Mouse (Mus musculus): ENCODE data around the gene Nup50. TPM values are rescaled to one million over a fixed set of nuclear protein-coding genes. Genes with fewer than 3 reads are reported as not detected.

Gene Nup50
- polyA plus RNA-seq, 1 experiment: 24.2 TPM

DNA sequence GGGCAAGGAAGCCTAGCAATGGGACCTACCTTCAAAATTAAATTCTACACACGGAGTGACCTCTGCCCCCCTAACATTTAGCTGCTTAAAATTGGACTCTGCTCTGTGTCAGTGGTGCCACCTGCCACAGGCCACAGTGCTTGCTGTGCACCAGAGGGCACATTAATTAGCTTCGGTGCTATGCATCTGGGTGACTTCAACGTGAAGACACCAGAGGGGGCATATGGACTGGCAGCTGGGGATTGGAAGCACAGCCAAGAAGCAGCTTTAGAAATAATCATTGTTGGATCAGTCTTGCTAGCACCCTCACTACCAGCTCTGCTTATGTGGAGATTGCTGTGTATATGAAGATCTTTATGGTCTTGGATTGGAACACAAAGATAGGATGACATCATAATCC, 10.0 kb upstream of the Nup50 start:
- Histone ChIP-seq H3K4me1 (ENCODE audit: control insufficient read depth, insufficient read depth, low read length) (peaks cover 11% of the 10 kb centered on the region), H3K4me3 (ENCODE audit: insufficient read depth, low read length) (no peak overlapping the region), H3K27ac (ENCODE audit: insufficient read depth, low read depth, low read length) (no peak overlapping the region)
- no peak for TF ChIP-seq POLR2A (IDR thresholded peaks at IDR 0.05; ENCODE audit: borderline replicate concordance, low read depth, low read length)
- no peak for TF ChIP-seq CTCF (IDR thresholded peaks at IDR 0.05; ENCODE audit: low read depth, low read length)

DNA sequence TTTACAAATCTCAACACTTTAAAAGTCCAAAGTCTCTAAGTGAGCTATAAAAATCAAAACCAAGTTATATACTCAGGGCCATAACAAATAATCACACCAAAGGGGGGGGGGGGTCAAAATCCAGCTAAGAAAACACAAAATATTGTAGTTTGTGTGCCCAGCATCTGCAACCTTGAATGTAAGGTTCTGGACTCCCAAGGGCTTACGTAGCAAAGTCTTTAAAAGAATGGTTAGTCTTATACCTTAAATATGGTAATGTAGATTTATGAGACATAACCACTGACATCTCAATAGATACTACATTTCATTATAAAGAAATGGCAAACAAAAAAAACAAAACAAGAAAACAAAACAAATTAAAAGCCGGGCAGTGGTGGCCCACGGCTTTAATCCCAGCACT, 3.3 kb upstream of the Nup50 start, which contains the start of gene Gm29666:
Gm29666 (minus strand) TSS at position 101 of the 400 bp plus-strand sequence.
- TF ChIP-seq CTCF (IDR thresholded peaks at IDR 0.05; ENCODE audit: low read depth, low read length): no peak
- TF ChIP-seq POLR2A (IDR thresholded peaks at IDR 0.05; ENCODE audit: borderline replicate concordance, low read depth, low read length): no peak
- H3K4me3 ChIP-seq (ENCODE audit: insufficient read depth, low read length): no peak within 1 kb of the TSS
- no peak within 1 kb of the TSS for H3K27ac ChIP-seq (ENCODE audit: insufficient read depth, low read depth, low read length)
- H3K4me1 ChIP-seq (ENCODE audit: control insufficient read depth, insufficient read depth, low read length): peaks cover 22% of the 10 kb centered on the region

DNA sequence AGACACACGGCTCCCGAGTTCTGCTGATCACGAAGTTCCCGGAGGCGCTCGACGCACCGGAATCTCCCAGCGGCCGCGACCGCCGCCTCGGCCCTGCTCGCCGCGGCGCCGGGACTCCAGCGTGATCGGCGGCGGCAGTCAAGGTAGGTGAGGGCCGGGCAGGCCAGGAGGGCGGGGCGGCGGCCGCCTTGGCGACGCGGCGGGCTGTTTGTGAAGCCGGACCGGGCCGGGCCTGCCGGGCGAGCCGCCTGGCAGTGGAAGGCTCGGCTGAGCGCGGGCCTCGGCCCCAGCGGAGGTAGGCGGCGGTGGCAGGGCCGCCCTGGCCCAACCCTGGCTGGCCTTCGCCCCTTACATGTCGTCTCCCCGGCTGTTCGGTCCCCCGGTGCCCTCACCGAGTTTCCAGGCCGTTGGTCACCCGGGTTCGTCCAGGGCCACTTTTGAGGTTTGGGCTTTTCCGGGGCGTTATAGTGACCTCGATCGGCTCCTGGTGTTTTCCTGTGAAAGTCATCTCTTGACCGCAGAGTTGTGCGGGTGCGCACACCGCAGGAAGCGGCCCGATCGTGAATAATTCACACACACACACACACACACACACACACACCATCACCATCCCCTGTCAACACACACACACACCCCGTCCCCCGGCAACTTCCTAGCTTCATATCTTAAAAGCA, 434 bp downstream of the Nup50 start:
- peak overlapping the region; percentile 90 for H3K27ac ChIP-seq (ENCODE audit: insufficient read depth, low read depth, low read length)
- H3K4me3 ChIP-seq (ENCODE audit: insufficient read depth, low read length): peak overlapping the region; percentile 78
- H3K4me1 ChIP-seq (ENCODE audit: control insufficient read depth, insufficient read depth, low read length): peaks cover 17% of the 10 kb centered on the region
- no peak for TF ChIP-seq CTCF (IDR thresholded peaks at IDR 0.05; ENCODE audit: low read depth, low read length)
- TF ChIP-seq POLR2A (IDR thresholded peaks at IDR 0.05; ENCODE audit: borderline replicate concordance, low read depth, low read length): no peak

DNA sequence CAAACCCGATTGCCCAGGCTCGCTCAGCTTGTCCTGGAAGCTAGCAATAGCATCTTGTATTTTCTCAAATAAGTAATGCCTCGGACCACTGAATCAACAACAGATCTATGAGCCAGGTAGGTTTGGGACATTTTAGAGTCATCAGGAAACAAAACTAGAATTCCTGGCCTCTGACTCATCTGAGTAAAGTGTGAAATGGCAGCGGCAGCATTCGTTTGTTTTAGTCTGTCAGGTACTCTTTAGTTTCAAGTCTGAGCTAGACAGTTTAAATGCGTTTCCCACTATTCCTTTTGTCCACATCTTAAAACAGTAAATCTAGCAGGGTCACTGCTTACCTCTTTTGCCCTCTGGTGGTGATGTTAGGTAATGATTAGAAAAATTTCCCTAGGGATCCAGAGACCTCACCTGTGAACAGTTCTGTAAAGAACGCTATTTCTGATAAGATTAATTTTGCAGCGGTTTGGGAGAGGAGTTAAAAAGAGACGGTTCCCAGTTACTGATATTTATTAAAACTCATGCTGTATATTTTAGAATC, 1.6 kb downstream of the Nup50 start:
- peaks cover 17% of the 10 kb centered on the region for H3K4me1 ChIP-seq (ENCODE audit: control insufficient read depth, insufficient read depth, low read length)
- no peak for TF ChIP-seq CTCF (IDR thresholded peaks at IDR 0.05; ENCODE audit: low read depth, low read length)
- no peak for TF ChIP-seq POLR2A (IDR thresholded peaks at IDR 0.05; ENCODE audit: borderline replicate concordance, low read depth, low read length)
- H3K4me3 ChIP-seq (ENCODE audit: insufficient read depth, low read length): peak overlapping the region; percentile 78
- peak overlapping the region; percentile 2; the same call in 1 of the 2 replicates for H3K27ac ChIP-seq (ENCODE audit: insufficient read depth, low read depth, low read length)

DNA sequence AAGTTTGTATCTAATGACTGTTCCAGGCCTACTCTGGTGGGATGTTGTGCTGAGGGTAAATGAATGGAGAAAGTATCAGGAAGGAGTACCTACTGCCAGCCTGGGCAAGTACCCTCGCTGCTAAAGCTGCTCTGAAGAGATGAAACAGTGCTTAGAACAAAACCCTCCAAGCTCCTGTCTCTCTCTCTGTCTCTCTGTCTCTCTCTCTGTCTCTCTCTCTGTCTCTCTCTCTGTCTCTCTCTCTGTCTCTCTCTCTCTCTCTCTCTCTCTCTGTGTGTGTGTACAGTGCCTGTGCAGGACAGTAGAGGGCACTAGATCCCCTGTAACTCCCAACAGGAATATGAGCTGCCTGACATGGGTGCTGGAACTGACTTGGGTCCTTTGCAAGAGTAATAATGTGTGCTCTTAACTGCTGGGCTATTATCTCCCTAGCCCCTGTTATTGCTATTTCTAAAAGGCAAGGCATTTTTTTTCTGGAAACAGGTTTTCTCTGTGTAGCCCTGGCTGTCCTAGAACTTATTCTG, 2.3 kb downstream of the Nup50 start:
- TF ChIP-seq CTCF (IDR thresholded peaks at IDR 0.05; ENCODE audit: low read depth, low read length) (no peak), POLR2A (IDR thresholded peaks at IDR 0.05; ENCODE audit: borderline replicate concordance, low read depth, low read length) (no peak)
- H3K27ac ChIP-seq (ENCODE audit: insufficient read depth, low read depth, low read length): no peak overlapping the region
- peak overlapping the region; percentile 4; the same call in 1 of the 2 replicates for H3K4me3 ChIP-seq (ENCODE audit: insufficient read depth, low read length)
- peaks cover 17% of the 10 kb centered on the region for H3K4me1 ChIP-seq (ENCODE audit: control insufficient read depth, insufficient read depth, low read length)

DNA sequence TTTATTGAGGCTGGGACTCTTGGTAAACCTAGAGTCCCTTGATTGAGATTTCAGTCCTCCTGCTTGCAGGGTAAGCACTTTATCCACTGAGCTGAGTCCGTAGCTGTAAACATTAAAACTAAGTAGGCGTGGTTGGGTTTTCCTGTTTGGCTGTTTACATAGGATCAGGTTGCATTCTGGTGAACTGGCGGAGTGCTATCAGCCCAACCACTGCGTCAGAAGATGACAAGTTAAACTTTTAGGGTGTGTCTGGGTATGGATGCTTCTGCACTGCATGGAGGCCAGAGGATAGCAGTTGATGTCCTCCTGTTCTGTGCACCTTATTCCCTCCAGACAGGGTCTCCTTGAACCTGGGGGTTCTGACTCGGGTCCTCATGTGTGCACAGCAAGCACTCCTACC, 9.1 kb downstream of the Nup50 start:
- TF ChIP-seq POLR2A (IDR thresholded peaks at IDR 0.05; ENCODE audit: borderline replicate concordance, low read depth, low read length) (no peak), CTCF (IDR thresholded peaks at IDR 0.05; ENCODE audit: low read depth, low read length) (no peak)
- H3K4me1 ChIP-seq (ENCODE audit: control insufficient read depth, insufficient read depth, low read length): no peaks in the 10 kb centered on the region
- H3K27ac ChIP-seq (ENCODE audit: insufficient read depth, low read depth, low read length): no peak overlapping the region
- H3K4me3 ChIP-seq (ENCODE audit: insufficient read depth, low read length): no peak overlapping the region

DNA sequence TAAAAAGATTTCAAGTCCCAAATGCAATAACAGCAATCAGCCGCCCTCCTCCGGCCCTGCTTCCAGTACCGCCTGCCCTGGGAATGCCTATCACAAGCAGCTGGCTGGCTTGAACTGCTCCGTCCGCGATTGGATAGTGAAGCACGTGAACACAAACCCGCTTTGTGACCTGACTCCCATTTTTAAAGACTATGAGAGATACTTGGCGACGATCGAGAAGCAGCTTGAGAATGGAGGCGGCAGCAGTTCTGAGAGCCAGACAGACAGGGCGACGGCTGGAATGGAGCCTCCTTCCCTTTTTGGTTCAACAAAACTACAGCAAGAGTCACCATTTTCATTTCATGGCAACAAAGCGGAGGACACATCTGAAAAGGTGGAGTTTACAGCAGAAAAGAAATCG, 11.7 kb downstream of the Nup50 start:
- no peak overlapping the region for H3K4me3 ChIP-seq (ENCODE audit: insufficient read depth, low read length)
- no peaks in the 10 kb centered on the region for H3K4me1 ChIP-seq (ENCODE audit: control insufficient read depth, insufficient read depth, low read length)
- no peak overlapping the region for H3K27ac ChIP-seq (ENCODE audit: insufficient read depth, low read depth, low read length)
- TF ChIP-seq POLR2A (IDR thresholded peaks at IDR 0.05; ENCODE audit: borderline replicate concordance, low read depth, low read length) (no peak), CTCF (IDR thresholded peaks at IDR 0.05; ENCODE audit: low read depth, low read length) (no peak)

DNA sequence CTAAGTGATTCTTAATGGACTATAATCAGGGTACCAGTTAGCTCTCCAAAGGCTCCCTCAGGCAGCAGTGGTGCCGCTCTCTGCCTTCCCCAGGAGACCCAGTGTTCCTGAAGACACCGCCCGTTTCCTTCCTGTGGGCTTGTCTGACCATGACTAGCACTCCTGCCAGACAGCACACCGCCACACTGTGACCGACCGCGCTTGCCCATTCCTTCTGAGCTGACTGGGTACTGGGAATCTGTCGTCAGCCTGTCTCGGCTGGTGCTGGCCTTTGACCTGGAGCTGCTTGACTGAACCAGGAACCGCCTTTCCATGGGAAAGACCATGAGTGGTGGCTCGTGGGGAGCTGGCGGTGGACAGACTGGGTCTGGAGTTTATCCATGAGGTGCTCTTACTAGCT, 16.9 kb downstream of the Nup50 start:
- TF ChIP-seq POLR2A (IDR thresholded peaks at IDR 0.05; ENCODE audit: borderline replicate concordance, low read depth, low read length) (no peak), CTCF (IDR thresholded peaks at IDR 0.05; ENCODE audit: low read depth, low read length) (no peak)
- peaks cover 16% of the 10 kb centered on the region for H3K4me1 ChIP-seq (ENCODE audit: control insufficient read depth, insufficient read depth, low read length)

DNA sequence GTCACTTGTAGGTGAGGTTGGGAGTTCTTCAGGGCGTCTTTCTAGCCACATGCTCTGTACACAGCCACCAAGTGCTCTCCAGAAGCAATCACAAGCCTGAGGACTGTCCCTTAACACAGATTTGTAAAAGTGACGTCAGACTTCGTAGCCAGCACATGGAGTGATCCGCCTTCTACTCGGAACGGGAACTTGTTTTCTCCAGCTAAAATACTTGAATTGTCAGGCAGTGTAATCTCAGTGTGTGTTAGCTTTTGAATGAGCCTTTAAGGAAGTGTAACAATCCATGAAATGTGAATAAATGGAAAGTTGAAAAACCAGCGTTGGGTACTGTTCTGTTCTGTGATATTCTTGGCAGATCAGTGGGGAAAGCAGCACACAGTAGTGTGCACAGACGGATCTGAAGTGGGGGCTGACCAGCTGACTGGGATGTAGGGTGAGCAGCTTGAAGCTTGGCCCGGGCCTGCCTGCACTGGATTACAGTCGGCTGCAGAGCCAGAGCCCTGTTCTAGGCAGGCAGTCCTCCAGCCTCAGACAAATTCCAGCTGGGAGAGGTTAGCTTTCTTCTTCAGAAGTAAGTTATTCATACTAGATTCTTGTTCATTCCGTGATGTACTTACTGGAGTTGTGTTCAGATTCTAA, 19.6 kb downstream of the Nup50 start:
- Histone ChIP-seq H3K27ac (ENCODE audit: insufficient read depth, low read depth, low read length) (no peak overlapping the region), H3K4me3 (ENCODE audit: insufficient read depth, low read length) (no peak overlapping the region), H3K4me1 (ENCODE audit: control insufficient read depth, insufficient read depth, low read length) (peaks cover 19% of the 10 kb centered on the region)
- TF ChIP-seq POLR2A (IDR thresholded peaks at IDR 0.05; ENCODE audit: borderline replicate concordance, low read depth, low read length): no peak
- no peak for TF ChIP-seq CTCF (IDR thresholded peaks at IDR 0.05; ENCODE audit: low read depth, low read length)

More for the DNA sequence above, 16.9 kb downstream of the Nup50 start:
- H3K27ac ChIP-seq (ENCODE audit: insufficient read depth, low read depth, low read length): no peak overlapping the region
- H3K4me3 ChIP-seq (ENCODE audit: insufficient read depth, low read length): no peak overlapping the region

DNA sequence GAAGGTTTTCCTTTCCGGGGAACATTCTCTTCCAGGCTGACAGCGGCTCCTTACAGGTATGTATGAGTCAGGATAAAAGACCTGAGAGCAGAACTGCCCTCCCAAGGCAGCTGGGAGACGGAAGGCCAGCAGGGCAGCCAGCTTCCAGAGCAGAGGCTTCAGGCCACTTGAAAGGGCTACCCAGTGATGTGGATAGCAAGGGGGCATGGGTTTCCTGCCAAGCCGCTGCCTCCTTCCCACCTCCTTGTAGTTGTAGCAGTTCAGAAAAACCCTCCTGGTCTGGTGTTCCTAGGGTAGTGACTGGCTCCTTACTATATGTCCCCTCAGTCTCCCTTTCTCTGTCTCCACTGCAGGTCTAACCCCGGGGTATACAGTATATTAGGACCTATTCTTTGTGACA, 21.1 kb downstream of the Nup50 start:
- TF ChIP-seq CTCF (IDR thresholded peaks at IDR 0.05; ENCODE audit: low read depth, low read length): no peak
- no peak for TF ChIP-seq POLR2A (IDR thresholded peaks at IDR 0.05; ENCODE audit: borderline replicate concordance, low read depth, low read length)
- Histone ChIP-seq H3K4me3 (ENCODE audit: insufficient read depth, low read length) (no peak overlapping the region), H3K4me1 (ENCODE audit: control insufficient read depth, insufficient read depth, low read length) (peaks cover 19% of the 10 kb centered on the region), H3K27ac (ENCODE audit: insufficient read depth, low read depth, low read length) (no peak overlapping the region)
